Mouse (Mus musculus): ENCODE measurements around the gene Gm5431. TPM values are rescaled to one million over a fixed set of nuclear protein-coding genes. Genes with fewer than 3 reads are reported as not detected.
"Not testable (repeated sequence)": the region's sequence is repeated elsewhere in the genome, so short reads cannot be mapped to it uniquely, and the experiment has no call there.

Gene Gm5431
- polyA plus RNA-seq (2016; fragmentation: Nextera tagmentation; extraction: Ambion mirVana), result 0.12 TPM in 1 of 2 replicates, not detected in the other

- Histone ChIP-seq H3K4me3 (no peak within 1 kb of the TSS), H3K4me1 (replicated peaks) (no peaks in the 10 kb centered on the region), H3K9me3 (no peaks in the 10 kb centered on the region), H3K27me3 (ENCODE audit: insufficient read depth, poor library complexity, severe bottlenecking) (no peaks in the 10 kb centered on the region), H3K27ac (no peak within 1 kb of the TSS), H3K36me3 (no peaks in the 10 kb centered on the region)
- no peak for DNase-seq (ENCODE audit: low spot score)
- 73% methylated on average over 2 of the region's 2 CpGs for WGBS
These were observed at the start of gene Gm5431 for GRCm38 (mm10) chr11:48902021-48902420. Gm5431 (minus strand) TSS chr11:48902214.

DNA sequence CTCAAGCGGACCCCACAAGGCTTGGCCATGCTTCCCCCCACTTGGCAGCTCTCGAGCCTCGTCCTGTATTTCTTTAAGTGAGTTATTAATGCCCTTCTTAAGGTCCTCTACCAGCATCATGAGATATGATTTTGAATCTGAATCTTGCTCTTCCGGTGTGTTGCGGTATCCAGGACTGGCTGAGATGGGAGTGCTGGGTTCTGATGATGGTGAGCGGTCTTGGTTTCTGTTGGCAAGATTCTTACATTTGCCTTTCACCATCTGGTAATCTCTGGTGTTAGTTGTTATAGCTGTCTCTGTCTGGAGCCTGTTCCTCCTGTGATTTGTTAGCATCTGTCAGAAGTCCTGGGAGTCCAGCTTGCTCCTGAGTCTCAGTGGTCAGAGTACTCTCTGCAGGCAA is 44.1 kb upstream of the Gm5431 start, which contains the start of gene Psme2b:
TSS of gene Psme2b (minus strand) at position 101 of the 400 bp plus-strand sequence.
- WGBS, result 93% methylated on average over 6 of the region's 6 CpGs
- H3K9me3 ChIP-seq; H3K4me1 ChIP-seq (replicated peaks); DNase-seq (ENCODE audit: low spot score); H3K27ac ChIP-seq; H3K4me3 ChIP-seq; H3K27me3 ChIP-seq (ENCODE audit: insufficient read depth, poor library complexity, severe bottlenecking); H3K36me3 ChIP-seq: not testable (repeated sequence)

DNA sequence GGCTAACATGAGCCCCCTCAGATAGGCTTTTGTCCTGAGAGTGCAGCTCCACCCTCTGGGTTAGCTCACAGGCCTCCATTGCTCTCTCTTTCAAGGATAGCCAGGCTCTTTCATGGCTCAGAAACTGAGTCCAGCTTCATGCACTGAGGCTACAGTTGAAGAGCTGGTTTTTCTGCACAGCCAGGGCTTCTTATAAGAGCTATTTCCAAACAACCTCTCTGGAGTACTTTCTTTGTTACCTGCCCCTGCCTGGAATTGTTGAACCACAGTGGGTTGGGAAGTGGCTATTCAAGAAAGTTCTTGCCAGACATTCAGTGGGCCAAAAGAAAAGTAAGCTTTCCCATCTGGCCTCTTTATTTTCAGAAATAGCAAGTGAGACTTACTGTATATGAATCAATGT is 37.3 kb upstream of the Gm5431 start:
- H3K4me1 ChIP-seq (replicated peaks); H3K27me3 ChIP-seq (ENCODE audit: insufficient read depth, poor library complexity, severe bottlenecking); H3K36me3 ChIP-seq; H3K27ac ChIP-seq; H3K4me3 ChIP-seq; DNase-seq (ENCODE audit: low spot score); H3K9me3 ChIP-seq: not testable (repeated sequence)

DNA sequence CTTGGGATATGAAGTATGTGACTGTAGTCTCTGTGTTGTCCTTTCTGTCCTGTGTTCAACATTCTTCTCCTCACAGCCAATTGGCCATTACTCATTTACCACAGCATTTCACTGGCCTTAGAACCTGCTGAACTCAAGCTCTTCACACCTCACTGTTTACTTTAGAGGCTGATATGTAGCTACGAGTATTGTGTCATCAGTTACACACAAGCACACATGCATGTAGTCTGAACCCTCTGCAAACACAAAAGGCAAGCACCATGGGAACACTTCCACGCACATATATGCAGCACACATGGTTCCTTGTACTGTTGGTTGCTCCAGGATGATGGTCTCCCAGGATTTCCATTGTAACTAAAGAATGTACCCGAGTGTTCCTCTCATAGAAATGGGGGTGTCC is 33.3 kb upstream of the Gm5431 start:
- H3K9me3 ChIP-seq; H3K36me3 ChIP-seq; DNase-seq (ENCODE audit: low spot score); H3K4me1 ChIP-seq (replicated peaks); H3K27me3 ChIP-seq (ENCODE audit: insufficient read depth, poor library complexity, severe bottlenecking); H3K4me3 ChIP-seq; H3K27ac ChIP-seq: not testable (repeated sequence)
- WGBS, result no CpG with 5 or more reads among the region's 3 CpGs

DNA sequence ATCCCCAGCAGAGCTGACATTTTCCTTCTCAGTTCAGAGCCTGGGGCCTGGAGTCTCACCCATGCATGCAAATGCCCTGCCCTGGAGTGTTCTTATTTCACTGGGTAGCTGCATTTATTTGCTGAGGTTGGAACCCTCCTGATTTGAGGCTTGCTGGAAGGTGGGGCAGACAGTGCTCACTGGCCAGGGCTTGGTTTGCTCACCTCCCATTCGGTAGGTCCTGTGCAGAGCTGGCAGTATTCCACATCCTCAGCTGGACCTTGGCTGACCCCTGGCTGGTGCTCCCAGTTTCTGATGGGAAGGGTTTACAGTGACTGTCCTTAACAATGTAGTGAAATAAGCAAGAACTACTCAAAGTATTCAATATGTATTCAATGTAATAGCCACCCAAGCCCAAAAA is 31.9 kb upstream of the Gm5431 start:
- 86% methylated on average over 1 of the region's 1 CpGs for WGBS

GRCm38 (mm10) chr11:48933422-48933821 is 31.4 kb upstream of the Gm5431 start:
- not testable (repeated sequence) for H3K27ac ChIP-seq; H3K9me3 ChIP-seq; H3K4me1 ChIP-seq (replicated peaks); H3K27me3 ChIP-seq (ENCODE audit: insufficient read depth, poor library complexity, severe bottlenecking); H3K36me3 ChIP-seq; H3K4me3 ChIP-seq; DNase-seq (ENCODE audit: low spot score)
- 90% methylated on average over 1 of the region's 1 CpGs for WGBS

More for the DNA sequence above, 31.9 kb upstream of the Gm5431 start:
- H3K27me3 ChIP-seq (ENCODE audit: insufficient read depth, poor library complexity, severe bottlenecking); H3K4me3 ChIP-seq; H3K36me3 ChIP-seq; DNase-seq (ENCODE audit: low spot score); H3K27ac ChIP-seq; H3K9me3 ChIP-seq; H3K4me1 ChIP-seq (replicated peaks): not testable (repeated sequence)

DNA sequence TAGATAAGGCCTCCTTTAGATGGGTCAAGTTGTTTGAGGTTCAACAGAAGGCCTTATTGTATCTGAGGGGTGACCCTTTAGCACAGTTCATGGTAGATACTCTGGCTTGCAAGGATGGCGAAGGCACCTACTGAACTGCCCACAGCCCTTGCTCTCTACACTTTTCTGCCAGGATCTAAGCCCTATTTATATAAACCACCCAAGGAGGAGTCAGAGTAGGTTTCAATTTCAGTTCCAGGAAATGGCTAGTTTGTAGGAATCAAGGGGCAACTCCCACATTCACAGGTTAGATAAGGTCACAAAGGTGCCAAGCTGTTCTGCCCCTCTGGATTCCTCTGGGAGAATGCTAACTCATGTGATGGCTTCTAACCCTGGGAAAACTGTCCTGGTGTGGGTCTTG is 26.1 kb upstream of the Gm5431 start:
- not testable (repeated sequence) for H3K4me1 ChIP-seq (replicated peaks); H3K36me3 ChIP-seq; H3K9me3 ChIP-seq; H3K27me3 ChIP-seq (ENCODE audit: insufficient read depth, poor library complexity, severe bottlenecking); H3K4me3 ChIP-seq; DNase-seq (ENCODE audit: low spot score); H3K27ac ChIP-seq
- WGBS, result 95% methylated on average over 1 of the region's 1 CpGs

- not testable (repeated sequence) for H3K36me3 ChIP-seq; DNase-seq (ENCODE audit: low spot score); H3K27me3 ChIP-seq (ENCODE audit: insufficient read depth, poor library complexity, severe bottlenecking); H3K4me3 ChIP-seq; H3K9me3 ChIP-seq; H3K27ac ChIP-seq; H3K4me1 ChIP-seq (replicated peaks)
These were observed 24.4 kb upstream of the Gm5431 start for GRCm38 (mm10) chr11:48926437-48926836.

GRCm38 (mm10) chr11:48923818-48924217 is 21.8 kb upstream of the Gm5431 start:
- H3K36me3 ChIP-seq; H3K9me3 ChIP-seq; H3K4me3 ChIP-seq; H3K27me3 ChIP-seq (ENCODE audit: insufficient read depth, poor library complexity, severe bottlenecking); DNase-seq (ENCODE audit: low spot score); H3K27ac ChIP-seq; H3K4me1 ChIP-seq (replicated peaks): not testable (repeated sequence)
- WGBS, result 93% methylated on average over 5 of the region's 5 CpGs

GRCm38 (mm10) chr11:48918380-48918779 is 16.4 kb upstream of the Gm5431 start:
- WGBS, result 90% methylated on average over 3 of the region's 3 CpGs
- no peaks in the 10 kb centered on the region for H3K27me3 ChIP-seq (ENCODE audit: insufficient read depth, poor library complexity, severe bottlenecking)
- H3K9me3 ChIP-seq, result no peaks in the 10 kb centered on the region
- H3K4me1 ChIP-seq (replicated peaks), result no peaks in the 10 kb centered on the region
- no peaks in the 10 kb centered on the region for H3K36me3 ChIP-seq
- no peak for DNase-seq (ENCODE audit: low spot score)
- no peak overlapping the region for H3K4me3 ChIP-seq
- no peak overlapping the region for H3K27ac ChIP-seq

- no peak overlapping the region for H3K4me3 ChIP-seq
- no peaks in the 10 kb centered on the region for H3K9me3 ChIP-seq
- H3K27ac ChIP-seq, result no peak overlapping the region
- H3K36me3 ChIP-seq, result no peaks in the 10 kb centered on the region
- H3K27me3 ChIP-seq (ENCODE audit: insufficient read depth, poor library complexity, severe bottlenecking), result no peaks in the 10 kb centered on the region
- DNase-seq (ENCODE audit: low spot score), result no peak
- no peaks in the 10 kb centered on the region for H3K4me1 ChIP-seq (replicated peaks)
- 88% methylated on average over 1 of the region's 1 CpGs for WGBS
These were observed 11.6 kb upstream of the Gm5431 start for GRCm38 (mm10) chr11:48913611-48914010.

GRCm38 (mm10) chr11:48908459-48908858 is 6.4 kb upstream of the Gm5431 start:
- Histone ChIP-seq H3K27me3 (ENCODE audit: insufficient read depth, poor library complexity, severe bottlenecking) (no peaks in the 10 kb centered on the region), H3K4me3 (no peak overlapping the region), H3K9me3 (no peaks in the 10 kb centered on the region), H3K27ac (no peak overlapping the region), H3K36me3 (no peaks in the 10 kb centered on the region), H3K4me1 (replicated peaks) (no peaks in the 10 kb centered on the region)
- DNase-seq (ENCODE audit: low spot score), result no peak
- WGBS, result 60% methylated on average over 1 of the region's 1 CpGs

DNA sequence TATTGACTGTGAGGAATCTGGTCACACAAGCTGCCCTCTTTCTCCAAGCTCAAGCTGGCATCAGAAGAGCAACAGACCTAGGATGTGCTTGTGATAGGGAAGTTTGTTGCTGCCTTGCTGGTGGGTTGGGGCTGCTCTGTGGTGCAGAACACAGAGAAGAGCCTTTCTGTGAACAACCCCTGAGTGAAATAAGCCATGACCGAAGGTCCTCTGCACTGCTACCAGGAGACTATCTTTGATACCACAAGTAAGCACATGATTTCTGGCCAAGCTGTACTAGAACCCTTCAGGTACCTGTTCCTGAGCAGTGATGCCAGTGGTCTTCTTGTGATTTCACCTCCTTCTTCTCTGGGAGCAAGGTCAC is 465 bp downstream of the Gm5431 start:
- DNase-seq (ENCODE audit: low spot score); H3K4me3 ChIP-seq; H3K36me3 ChIP-seq; H3K9me3 ChIP-seq; H3K27ac ChIP-seq; H3K4me1 ChIP-seq (replicated peaks); H3K27me3 ChIP-seq (ENCODE audit: insufficient read depth, poor library complexity, severe bottlenecking): not testable (repeated sequence)
- WGBS, result 92% methylated on average over 1 of the region's 1 CpGs

DNA sequence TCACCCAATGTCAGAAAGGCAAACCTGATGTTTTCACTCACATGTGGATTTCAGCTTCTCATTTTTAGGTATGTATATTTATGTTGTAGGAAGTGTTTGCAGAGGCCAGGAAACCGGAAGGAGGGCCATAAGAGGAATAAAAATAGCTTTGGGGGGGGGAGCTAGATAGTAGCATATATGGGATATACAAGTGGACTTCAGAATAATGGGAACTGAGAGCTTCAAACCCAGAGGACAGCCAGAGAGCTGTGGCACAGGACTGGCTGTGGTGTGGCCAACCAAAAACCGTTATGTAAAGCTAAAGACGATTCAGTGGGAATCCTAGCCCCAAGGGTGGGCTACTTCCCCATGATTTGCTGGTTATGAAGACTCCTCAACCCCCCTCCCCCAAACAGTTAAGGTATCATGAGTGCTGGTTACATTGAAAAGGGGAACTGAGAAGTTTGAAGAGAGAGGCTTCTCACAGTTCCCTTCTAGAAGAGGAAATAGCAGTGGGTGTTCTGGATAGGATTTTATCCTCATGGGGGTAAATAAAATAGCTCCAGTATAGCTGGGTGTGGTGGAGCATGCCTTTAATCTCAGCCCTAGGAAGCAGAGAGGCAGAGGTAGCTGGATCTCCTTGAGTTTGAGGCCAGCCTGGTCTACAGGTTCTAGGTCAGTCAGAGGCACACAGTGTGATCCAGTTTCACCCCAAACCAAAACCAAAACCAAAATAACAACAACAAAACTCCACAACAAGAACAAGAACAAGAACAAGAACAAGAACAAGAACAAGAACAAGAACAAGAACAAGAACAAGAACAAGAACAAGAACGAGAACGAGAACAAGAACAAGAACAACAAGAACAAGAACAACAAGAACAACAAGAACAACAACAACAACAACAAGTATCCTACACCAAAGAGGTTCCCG is 1.1 kb downstream of the Gm5431 start:
- H3K4me1 ChIP-seq (replicated peaks); H3K9me3 ChIP-seq; H3K36me3 ChIP-seq; H3K27ac ChIP-seq; H3K4me3 ChIP-seq; H3K27me3 ChIP-seq (ENCODE audit: insufficient read depth, poor library complexity, severe bottlenecking); DNase-seq (ENCODE audit: low spot score): not testable (repeated sequence)
- 80% methylated on average over 6 of the region's 6 CpGs for WGBS
